Mouse (Mus musculus): ENCODE measurements around the gene Spryd3. TPM values are rescaled to one million over a fixed set of nuclear protein-coding genes. Genes with fewer than 3 reads are reported as not detected.
"Not testable (repeated sequence)": the region's sequence is repeated elsewhere in the genome, so short reads cannot be mapped to it uniquely, and the experiment has no call there.

Gene Spryd3
- polyA plus RNA-seq, 1 experiment from 2014 or later: 10.1 TPM

DNA sequence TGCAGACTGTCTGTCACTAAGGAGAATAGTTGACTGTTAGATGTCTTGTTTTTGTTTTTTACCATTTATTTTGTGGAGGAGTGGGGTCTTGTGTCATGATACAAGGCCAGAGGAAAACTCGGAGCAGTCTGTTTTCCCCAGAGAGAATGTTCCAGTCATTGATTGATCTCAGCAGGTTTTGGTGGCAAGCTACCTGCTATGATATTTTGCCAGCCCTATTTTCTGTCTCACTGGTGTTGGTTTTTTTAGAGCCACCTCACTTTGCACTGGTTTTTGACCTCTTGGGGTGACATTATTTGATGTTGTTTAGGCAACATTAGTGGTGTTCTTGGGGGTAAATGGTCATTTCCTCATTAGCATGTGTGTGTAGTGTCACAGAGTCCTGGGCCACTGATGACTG, 44.3 kb downstream of the Spryd3 start:
- WGBS: 89% methylated on average over 1 of the region's 1 CpGs
- H3K4me3 ChIP-seq (ENCODE audit: low read depth, low read length): no peak overlapping the region
- no peak for DNase-seq (ENCODE audit: low spot score)

GRCm38 (mm10) chr15:102091063-102091679, 44.9 kb downstream of the Spryd3 start:
- H3K27ac ChIP-seq (ENCODE audit: low read depth, low read length): no peak overlapping the region
- peaks cover 36% of the 10 kb centered on the region for H3K36me3 ChIP-seq (ENCODE audit: control insufficient read depth, insufficient read depth, low read length)
- no peaks in the 10 kb centered on the region for H3K9me3 ChIP-seq (ENCODE audit: control insufficient read depth, low read length)
- no peak for ATAC-seq (ENCODE audit: low FRiP score)
- no peak overlapping the region for H3K4me3 ChIP-seq (ENCODE audit: low read depth, low read length)
- no peak overlapping the region for H3K4me2 ChIP-seq (replicated peaks; ENCODE audit: low read depth, low read length)
- H3K4me1 ChIP-seq (replicated peaks; ENCODE audit: control insufficient read depth, insufficient read depth, low read length): no peaks in the 10 kb centered on the region
- H3K27me3 ChIP-seq (ENCODE audit: control insufficient read depth, insufficient read depth, low read length): no peaks in the 10 kb centered on the region
- DNase-seq (ENCODE audit: low spot score): no peak
- 92% methylated on average over 12 of the region's 12 CpGs for WGBS
- no peak overlapping the region for H3K9ac ChIP-seq (ENCODE audit: low read depth, low read length)

More for the DNA sequence above, 44.3 kb downstream of the Spryd3 start:
- H3K4me1 ChIP-seq (replicated peaks; ENCODE audit: control insufficient read depth, insufficient read depth, low read length): no peaks in the 10 kb centered on the region
- H3K27me3 ChIP-seq (ENCODE audit: control insufficient read depth, insufficient read depth, low read length): no peaks in the 10 kb centered on the region
- no peak overlapping the region for H3K4me2 ChIP-seq (replicated peaks; ENCODE audit: low read depth, low read length)
- no peak overlapping the region for H3K9ac ChIP-seq (ENCODE audit: low read depth, low read length)
- H3K36me3 ChIP-seq (ENCODE audit: control insufficient read depth, insufficient read depth, low read length): peaks cover 36% of the 10 kb centered on the region
- no peak overlapping the region for H3K27ac ChIP-seq (ENCODE audit: low read depth, low read length)
- no peak for ATAC-seq (ENCODE audit: low FRiP score)
- no peaks in the 10 kb centered on the region for H3K9me3 ChIP-seq (ENCODE audit: control insufficient read depth, low read length)

- Histone ChIP-seq H3K36me3 (ENCODE audit: control insufficient read depth, insufficient read depth, low read length) (peaks cover 39% of the 10 kb centered on the region), H3K9me3 (ENCODE audit: control insufficient read depth, low read length) (no peaks in the 10 kb centered on the region), H3K9ac (ENCODE audit: low read depth, low read length) (no peak overlapping the region), H3K27ac (ENCODE audit: low read depth, low read length) (no peak overlapping the region), H3K27me3 (ENCODE audit: control insufficient read depth, insufficient read depth, low read length) (no peaks in the 10 kb centered on the region), H3K4me1 (replicated peaks; ENCODE audit: control insufficient read depth, insufficient read depth, low read length) (no peaks in the 10 kb centered on the region), H3K4me2 (replicated peaks; ENCODE audit: low read depth, low read length) (no peak overlapping the region), H3K4me3 (ENCODE audit: low read depth, low read length) (no peak overlapping the region)
- WGBS: 89% methylated on average over 12 of the region's 12 CpGs
- DNase-seq (ENCODE audit: low spot score) (no peak), ATAC-seq (ENCODE audit: low FRiP score) (no peak)
These were observed 46.0 kb downstream of the Spryd3 start for GRCm38 (mm10) chr15:102089914-102090585.

DNA sequence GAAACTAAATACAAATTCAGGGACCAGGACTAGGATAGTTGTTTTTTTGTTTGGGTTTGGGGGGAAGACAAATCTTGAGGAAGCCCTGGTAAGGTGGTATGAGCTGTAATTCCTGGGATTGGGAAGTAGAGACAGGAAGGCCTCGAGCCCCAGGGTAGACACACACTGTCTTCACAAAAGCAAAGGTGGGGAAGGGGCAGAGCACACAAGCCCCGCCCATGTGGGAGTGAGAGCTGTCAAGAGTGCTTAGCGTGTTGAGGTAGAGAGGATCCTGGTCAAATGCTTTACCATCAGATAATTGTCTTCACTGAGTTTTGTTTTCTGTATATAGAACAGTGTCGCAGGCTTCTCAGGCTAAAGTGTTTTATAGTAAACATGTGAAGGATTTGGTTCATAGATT, 53.0 kb downstream of the Spryd3 start:
- no peaks in the 10 kb centered on the region; the same call in 1 of the 2 replicates for H3K4me1 ChIP-seq (replicated peaks; ENCODE audit: control insufficient read depth, insufficient read depth, low read length)
- no peaks in the 10 kb centered on the region for H3K9me3 ChIP-seq (ENCODE audit: control insufficient read depth, low read length)
- DNase-seq (ENCODE audit: low spot score) (no peak), ATAC-seq (ENCODE audit: low FRiP score) (no peak)
- H3K4me2 ChIP-seq (replicated peaks; ENCODE audit: low read depth, low read length): no peak overlapping the region
- no peaks in the 10 kb centered on the region for H3K27me3 ChIP-seq (ENCODE audit: control insufficient read depth, insufficient read depth, low read length)
- 88% methylated on average over 4 of the region's 4 CpGs for WGBS
- no peak overlapping the region for H3K9ac ChIP-seq (ENCODE audit: low read depth, low read length)
- peaks cover 18% of the 10 kb centered on the region for H3K36me3 ChIP-seq (ENCODE audit: control insufficient read depth, insufficient read depth, low read length)
- H3K4me3 ChIP-seq (ENCODE audit: low read depth, low read length): no peak overlapping the region
- H3K27ac ChIP-seq (ENCODE audit: low read depth, low read length): no peak overlapping the region

DNA sequence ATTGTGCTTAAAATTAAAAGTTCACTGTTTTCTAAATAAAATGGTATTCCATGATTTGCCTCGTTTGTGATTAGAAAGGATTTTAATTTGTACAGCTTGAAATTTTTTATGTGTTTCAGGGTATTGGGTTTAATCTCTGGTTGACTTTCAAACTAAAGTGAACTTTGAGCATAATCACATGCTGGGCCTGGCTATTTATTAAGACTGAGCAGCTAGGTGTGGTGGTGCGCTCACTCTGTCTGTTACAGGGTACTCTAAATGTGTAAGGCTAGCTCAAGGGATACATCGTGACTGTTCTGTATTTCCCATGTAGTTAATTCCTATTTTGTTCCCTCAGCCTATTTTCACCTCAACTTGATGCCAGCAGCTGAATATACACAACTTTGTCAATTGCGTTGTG, 53.9 kb downstream of the Spryd3 start:
- Histone ChIP-seq H3K36me3 (ENCODE audit: control insufficient read depth, insufficient read depth, low read length) (peaks cover 13% of the 10 kb centered on the region), H3K27ac (ENCODE audit: low read depth, low read length) (no peak overlapping the region), H3K4me2 (replicated peaks; ENCODE audit: low read depth, low read length) (no peak overlapping the region), H3K9ac (ENCODE audit: low read depth, low read length) (no peak overlapping the region), H3K4me3 (ENCODE audit: low read depth, low read length) (no peak overlapping the region), H3K27me3 (ENCODE audit: control insufficient read depth, insufficient read depth, low read length) (no peaks in the 10 kb centered on the region), H3K9me3 (ENCODE audit: control insufficient read depth, low read length) (no peaks in the 10 kb centered on the region), H3K4me1 (replicated peaks; ENCODE audit: control insufficient read depth, insufficient read depth, low read length) (no peaks in the 10 kb centered on the region; the same call in 1 of the 2 replicates)
- no peak for DNase-seq (ENCODE audit: low spot score)
- no peak for ATAC-seq (ENCODE audit: low FRiP score)
- WGBS: 90% methylated on average over 4 of the region's 4 CpGs

- Histone ChIP-seq H3K36me3 (ENCODE audit: control insufficient read depth, insufficient read depth, low read length) (peaks cover 9% of the 10 kb centered on the region), H3K9ac (ENCODE audit: low read depth, low read length) (no peak overlapping the region), H3K4me3 (ENCODE audit: low read depth, low read length) (no peak overlapping the region), H3K9me3 (ENCODE audit: control insufficient read depth, low read length) (no peaks in the 10 kb centered on the region), H3K27me3 (ENCODE audit: control insufficient read depth, insufficient read depth, low read length) (no peaks in the 10 kb centered on the region), H3K4me1 (replicated peaks; ENCODE audit: control insufficient read depth, insufficient read depth, low read length) (no peaks in the 10 kb centered on the region; the same call in 1 of the 2 replicates), H3K4me2 (replicated peaks; ENCODE audit: low read depth, low read length) (no peak overlapping the region), H3K27ac (ENCODE audit: low read depth, low read length) (no peak overlapping the region)
- DNase-seq (ENCODE audit: low spot score): no peak
- WGBS: 80% methylated on average over 2 of the region's 2 CpGs
- no peak for ATAC-seq (ENCODE audit: low FRiP score)
These were observed 55.6 kb downstream of the Spryd3 start for GRCm38 (mm10) chr15:102080429-102080828.

GRCm38 (mm10) chr15:102079924-102080323, 56.1 kb downstream of the Spryd3 start:
- not testable (repeated sequence) for DNase-seq (ENCODE audit: low spot score); H3K9ac ChIP-seq (ENCODE audit: low read depth, low read length); H3K27ac ChIP-seq (ENCODE audit: low read depth, low read length); H3K4me3 ChIP-seq (ENCODE audit: low read depth, low read length); H3K4me1 ChIP-seq (replicated peaks; ENCODE audit: control insufficient read depth, insufficient read depth, low read length); H3K9me3 ChIP-seq (ENCODE audit: control insufficient read depth, low read length); H3K27me3 ChIP-seq (ENCODE audit: control insufficient read depth, insufficient read depth, low read length); ATAC-seq (ENCODE audit: low FRiP score); H3K36me3 ChIP-seq (ENCODE audit: control insufficient read depth, insufficient read depth, low read length); H3K4me2 ChIP-seq (replicated peaks; ENCODE audit: low read depth, low read length)
- 84% methylated on average over 8 of the region's 8 CpGs for WGBS

GRCm38 (mm10) chr15:102079221-102079620, 56.8 kb downstream of the Spryd3 start:
- Histone ChIP-seq H3K4me1 (replicated peaks; ENCODE audit: control insufficient read depth, insufficient read depth, low read length) (peaks cover 4% of the 10 kb centered on the region), H3K9me3 (ENCODE audit: control insufficient read depth, low read length) (no peaks in the 10 kb centered on the region), H3K9ac (ENCODE audit: low read depth, low read length) (no peak overlapping the region), H3K4me2 (replicated peaks; ENCODE audit: low read depth, low read length) (no peak overlapping the region), H3K4me3 (ENCODE audit: low read depth, low read length) (no peak overlapping the region), H3K36me3 (ENCODE audit: control insufficient read depth, insufficient read depth, low read length) (no peaks in the 10 kb centered on the region), H3K27me3 (ENCODE audit: control insufficient read depth, insufficient read depth, low read length) (no peaks in the 10 kb centered on the region), H3K27ac (ENCODE audit: low read depth, low read length) (no peak overlapping the region)
- DNase-seq (ENCODE audit: low spot score) (no peak), ATAC-seq (ENCODE audit: low FRiP score) (no peak)
- 88% methylated on average over 4 of the region's 4 CpGs for WGBS

- no peak overlapping the region for H3K27ac ChIP-seq (ENCODE audit: low read depth, low read length)
- no peak for ATAC-seq (ENCODE audit: low FRiP score)
- 88% methylated on average over 2 of the region's 2 CpGs for WGBS
These were observed 58.8 kb downstream of the Spryd3 start for GRCm38 (mm10) chr15:102077111-102077677.

More at GRCm38 (mm10) chr15:102077111-102077677, 58.8 kb downstream of the Spryd3 start:
- no peak for DNase-seq (ENCODE audit: low spot score)
- Histone ChIP-seq H3K4me1 (replicated peaks; ENCODE audit: control insufficient read depth, insufficient read depth, low read length) (peaks cover 4% of the 10 kb centered on the region), H3K4me2 (replicated peaks; ENCODE audit: low read depth, low read length) (no peak overlapping the region), H3K9ac (ENCODE audit: low read depth, low read length) (no peak overlapping the region), H3K36me3 (ENCODE audit: control insufficient read depth, insufficient read depth, low read length) (no peaks in the 10 kb centered on the region), H3K4me3 (ENCODE audit: low read depth, low read length) (no peak overlapping the region), H3K27me3 (ENCODE audit: control insufficient read depth, insufficient read depth, low read length) (no peaks in the 10 kb centered on the region), H3K9me3 (ENCODE audit: control insufficient read depth, low read length) (no peaks in the 10 kb centered on the region)
